Mouse (Mus musculus): Measurements from ENCODE around the gene Elmsan1. TPM values are rescaled to one million over a fixed set of nuclear protein-coding genes. Genes with fewer than 3 reads are reported as not detected.

The Elmsan1 gene
- polyA plus RNA-seq, 1 experiment from 2014 or later = 7.2 TPM

DNA sequence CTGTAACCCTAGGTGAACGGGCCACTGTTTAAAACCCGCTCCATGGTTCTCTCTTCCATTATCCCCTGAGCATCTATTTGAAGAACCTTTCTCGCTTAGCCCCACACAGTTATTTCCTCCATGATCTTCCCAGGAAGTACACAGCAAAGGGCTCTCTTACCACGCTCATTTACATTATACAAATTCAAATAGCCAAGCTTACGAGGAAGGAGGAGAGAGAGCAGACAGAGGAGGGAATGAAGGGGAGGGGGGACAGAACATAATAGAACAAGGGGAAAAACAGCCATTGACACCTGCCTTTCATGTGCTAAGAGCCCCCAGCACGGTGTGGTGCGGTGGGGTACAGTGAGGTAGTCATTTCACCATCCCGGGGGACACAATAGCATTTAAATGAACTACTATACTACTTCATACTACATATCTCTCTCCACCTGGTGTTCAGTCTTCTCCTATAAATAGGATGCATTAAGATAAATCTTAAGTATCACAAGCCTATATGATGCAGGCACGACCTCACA is 7.6 kb downstream of the Elmsan1 start:
- Histone ChIP-seq H3K27ac (no peak overlapping the region), H3K36me3 (no peaks in the 10 kb centered on the region), H3K4me1 (peaks cover 49% of the 10 kb centered on the region), H3K4me2 (replicated peaks) (no peak overlapping the region), H3K9ac (no peak overlapping the region), H3K27me3 (no peaks in the 10 kb centered on the region), H3K4me3 (no peak overlapping the region), H3K9me3 (replicated peaks) (no peaks in the 10 kb centered on the region)
- ATAC-seq (ENCODE audit: low FRiP score) = no peak
- WGBS = 48% methylated on average over 9 of the region's 9 CpGs

DNA sequence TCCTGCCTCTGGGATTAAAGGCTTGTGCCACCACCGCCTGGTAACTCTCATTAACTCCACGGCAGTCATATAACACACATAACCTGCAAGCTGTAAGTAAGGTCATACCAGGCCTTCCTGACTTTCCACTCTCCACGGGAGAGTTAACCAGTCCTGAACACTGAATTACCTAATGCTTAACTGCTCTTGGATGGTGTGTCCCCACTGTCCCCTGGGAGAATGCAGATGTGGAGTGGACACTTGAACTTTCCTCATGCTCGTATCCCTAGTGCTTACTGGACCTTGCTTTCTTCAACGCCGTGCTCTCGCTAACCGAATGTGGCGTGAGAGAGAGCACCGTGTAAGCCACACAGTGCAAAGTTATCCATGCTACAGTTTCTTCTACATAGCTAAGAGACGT is 8.4 kb downstream of the Elmsan1 start:
- ATAC-seq (ENCODE audit: low FRiP score) = no peak
- Histone ChIP-seq H3K27me3 (no peaks in the 10 kb centered on the region), H3K9ac (no peak overlapping the region), H3K4me1 (peaks cover 47% of the 10 kb centered on the region), H3K36me3 (no peaks in the 10 kb centered on the region), H3K27ac (no peak overlapping the region), H3K4me3 (no peak overlapping the region), H3K9me3 (replicated peaks) (no peaks in the 10 kb centered on the region), H3K4me2 (replicated peaks) (no peak overlapping the region)
- WGBS = 89% methylated on average over 11 of the region's 11 CpGs

DNA sequence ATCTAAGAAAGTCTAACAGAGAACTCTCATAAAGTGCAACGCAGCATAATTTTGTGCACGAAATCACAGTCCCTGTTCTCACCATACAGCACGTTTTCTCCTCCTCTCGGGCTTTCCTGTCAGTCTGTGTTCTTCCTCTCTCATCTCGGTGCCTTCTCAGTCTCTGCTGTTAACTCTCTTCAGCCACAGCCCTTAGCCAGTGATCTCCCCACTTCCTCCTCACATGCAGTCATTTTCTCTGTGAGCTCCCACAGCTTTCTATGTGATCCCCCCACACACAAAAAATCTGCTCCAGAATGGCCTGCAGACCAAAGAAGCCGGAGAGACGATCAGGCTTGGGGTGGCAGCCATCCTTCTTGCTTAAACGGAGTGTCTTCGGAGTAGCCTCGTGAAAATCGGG is 9.6 kb downstream of the Elmsan1 start:
- WGBS = 87% methylated on average over 11 of the region's 11 CpGs

DNA sequence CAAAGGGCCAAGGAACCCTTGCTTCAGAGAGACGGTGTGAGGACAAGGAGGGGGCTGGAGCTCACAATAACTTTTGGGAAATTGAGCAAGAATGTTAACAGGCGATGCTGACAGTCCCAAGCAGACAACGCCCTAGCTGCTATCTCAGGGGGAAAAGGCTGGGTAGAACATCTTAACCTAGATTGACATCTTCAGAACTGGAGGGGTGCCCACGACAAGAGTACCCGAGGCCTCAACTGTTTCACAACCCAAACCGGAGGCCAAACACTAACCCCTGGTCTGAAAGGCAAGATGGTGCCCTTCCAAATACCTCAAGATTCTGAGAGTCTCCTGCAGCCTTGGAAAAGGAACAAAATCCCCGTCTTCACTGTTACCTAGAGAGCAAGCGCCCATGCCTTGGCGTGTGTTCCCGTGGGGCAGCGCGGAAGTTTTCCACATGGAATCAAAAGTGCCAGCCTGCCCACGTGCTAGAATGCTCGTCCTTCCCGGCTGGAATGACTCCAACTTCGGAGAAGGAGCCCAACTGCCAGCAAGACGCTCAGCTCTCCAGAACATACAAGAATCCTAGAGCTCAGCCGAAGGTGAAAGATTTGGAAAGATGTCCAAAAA is 11.4 kb downstream of the Elmsan1 start:
- no peak for ATAC-seq (ENCODE audit: low FRiP score)
- Histone ChIP-seq H3K36me3 (no peaks in the 10 kb centered on the region), H3K4me2 (replicated peaks) (no peak overlapping the region), H3K4me3 (no peak overlapping the region), H3K27me3 (no peaks in the 10 kb centered on the region), H3K9me3 (replicated peaks) (no peaks in the 10 kb centered on the region), H3K9ac (no peak overlapping the region), H3K4me1 (peaks cover 32% of the 10 kb centered on the region), H3K27ac (no peak overlapping the region)
- WGBS = 93% methylated on average over 18 of the region's 18 CpGs

More for the DNA sequence above, 9.6 kb downstream of the Elmsan1 start:
- no peak for ATAC-seq (ENCODE audit: low FRiP score)
- H3K27me3 ChIP-seq = no peaks in the 10 kb centered on the region
- H3K4me2 ChIP-seq (replicated peaks) = no peak overlapping the region
- H3K9ac ChIP-seq = no peak overlapping the region
- H3K9me3 ChIP-seq (replicated peaks) = no peaks in the 10 kb centered on the region
- no peaks in the 10 kb centered on the region for H3K36me3 ChIP-seq
- H3K4me3 ChIP-seq = no peak overlapping the region
- no peak overlapping the region for H3K27ac ChIP-seq
- peaks cover 38% of the 10 kb centered on the region for H3K4me1 ChIP-seq

DNA sequence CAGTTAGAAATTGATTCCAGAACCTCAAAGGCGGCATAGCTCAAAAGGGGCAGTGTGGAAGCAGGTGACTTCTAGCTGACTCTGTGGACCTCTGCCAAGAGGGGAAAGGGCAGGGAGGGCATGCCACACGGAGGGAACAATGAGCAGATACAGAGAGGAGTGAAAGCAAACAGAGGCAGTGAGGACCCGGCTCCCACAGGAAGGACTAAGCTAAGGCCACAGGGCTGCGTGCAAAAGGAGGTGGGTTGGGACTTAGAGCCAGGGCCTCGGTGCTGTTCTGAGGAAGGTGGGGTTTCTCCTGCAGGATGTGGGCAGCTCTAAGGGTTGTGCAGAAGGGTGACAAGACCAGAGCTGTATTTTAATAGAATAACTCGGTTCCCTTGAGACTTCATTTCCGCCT is 12.2 kb downstream of the Elmsan1 start:
- 58% methylated on average over 7 of the region's 7 CpGs for WGBS
- no peak overlapping the region for H3K27ac ChIP-seq
- no peaks in the 10 kb centered on the region for H3K36me3 ChIP-seq
- ATAC-seq (ENCODE audit: low FRiP score) = no peak
- no peak overlapping the region for H3K9ac ChIP-seq
- H3K4me1 ChIP-seq = peaks cover 29% of the 10 kb centered on the region
- H3K4me3 ChIP-seq = no peak overlapping the region
- no peak overlapping the region for H3K4me2 ChIP-seq (replicated peaks)
- H3K9me3 ChIP-seq (replicated peaks) = no peaks in the 10 kb centered on the region
- no peaks in the 10 kb centered on the region for H3K27me3 ChIP-seq

DNA sequence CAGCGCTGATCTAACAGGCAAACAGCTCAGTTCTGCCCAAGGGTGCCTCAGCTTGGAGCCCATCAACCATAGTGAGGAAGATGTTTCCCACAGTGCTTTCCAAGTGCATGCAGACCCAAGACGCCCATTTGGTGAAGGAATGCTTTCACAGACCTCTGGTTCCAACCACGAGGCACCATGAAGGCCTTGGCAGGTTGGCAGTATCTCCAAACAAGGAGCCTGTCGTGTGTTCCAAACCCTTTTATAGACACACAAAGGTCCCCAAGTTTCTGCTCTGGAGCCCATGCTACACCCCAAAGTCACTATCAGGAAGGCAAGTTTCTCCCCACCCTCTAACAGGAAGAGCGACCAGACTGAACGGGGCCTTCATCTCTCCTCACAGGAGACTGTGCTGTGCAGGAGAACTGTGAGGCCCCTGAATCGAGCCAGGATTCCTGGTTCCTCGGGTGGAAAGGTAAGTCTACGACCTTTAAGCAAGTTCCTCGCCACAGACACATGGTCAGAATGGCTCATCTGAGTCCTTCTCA is 13.0 kb downstream of the Elmsan1 start:
- ATAC-seq (ENCODE audit: low FRiP score) = no peak
- Histone ChIP-seq H3K4me3 (no peak overlapping the region), H3K27ac (no peak overlapping the region), H3K27me3 (no peaks in the 10 kb centered on the region), H3K9ac (no peak overlapping the region), H3K4me1 (peaks cover 24% of the 10 kb centered on the region), H3K9me3 (replicated peaks) (no peaks in the 10 kb centered on the region), H3K4me2 (replicated peaks) (no peak overlapping the region), H3K36me3 (no peaks in the 10 kb centered on the region)
- 89% methylated on average over 10 of the region's 10 CpGs for WGBS

DNA sequence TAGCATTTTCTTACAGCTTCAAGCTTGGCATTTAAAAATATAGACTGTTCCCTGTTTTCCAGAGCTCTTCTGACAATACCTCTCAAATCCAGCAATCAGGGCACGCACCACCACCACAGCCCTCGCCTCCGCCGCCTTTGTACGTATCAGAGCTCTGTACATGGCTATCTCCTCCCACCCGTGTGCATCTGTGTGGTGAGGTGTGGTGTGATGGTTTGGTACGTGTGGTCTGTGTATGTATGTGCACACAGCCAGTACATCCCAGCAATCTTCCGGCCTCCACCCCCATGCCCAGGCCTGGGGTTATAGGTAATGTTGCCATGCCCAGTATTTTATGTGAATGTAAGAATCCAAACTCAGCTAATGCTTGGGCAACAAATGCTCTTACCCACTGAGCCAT is 14.0 kb downstream of the Elmsan1 start:
- H3K4me3 ChIP-seq = no peak overlapping the region
- ATAC-seq (ENCODE audit: low FRiP score) = no peak
- peaks cover 22% of the 10 kb centered on the region for H3K4me1 ChIP-seq
- H3K9ac ChIP-seq = no peak overlapping the region
- H3K36me3 ChIP-seq = no peaks in the 10 kb centered on the region
- H3K4me2 ChIP-seq (replicated peaks) = no peak overlapping the region
- H3K27me3 ChIP-seq = no peaks in the 10 kb centered on the region
- WGBS = 94% methylated on average over 8 of the region's 8 CpGs
- H3K9me3 ChIP-seq (replicated peaks) = no peaks in the 10 kb centered on the region
- H3K27ac ChIP-seq = no peak overlapping the region

DNA sequence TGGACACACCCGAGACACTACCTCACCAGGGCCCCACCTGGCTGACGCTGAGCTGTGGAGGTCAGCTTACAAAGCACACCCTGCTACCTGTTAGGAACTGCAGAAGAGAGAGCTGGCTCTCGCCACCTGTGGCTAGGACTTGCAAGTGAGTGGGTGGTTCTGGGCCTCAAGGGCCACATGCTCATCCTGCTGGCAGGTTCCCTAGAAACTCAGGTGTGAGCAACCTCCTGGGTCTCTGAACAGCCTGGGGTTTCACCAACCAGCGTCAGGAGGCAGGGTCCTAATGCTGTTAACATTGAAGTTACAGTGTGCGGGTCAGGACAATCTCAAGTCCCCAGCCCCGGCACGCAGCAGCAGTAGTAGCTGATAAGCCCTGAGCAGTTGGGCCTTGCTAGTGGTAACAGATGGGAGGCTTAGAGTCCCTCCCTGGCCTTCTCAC is 14.9 kb downstream of the Elmsan1 start:
- no peak for ATAC-seq (ENCODE audit: low FRiP score)
- H3K4me2 ChIP-seq (replicated peaks) = no peak overlapping the region
- no peak overlapping the region for H3K4me3 ChIP-seq
- no peaks in the 10 kb centered on the region for H3K36me3 ChIP-seq
- WGBS = 71% methylated on average over 7 of the region's 7 CpGs
- H3K27ac ChIP-seq = no peak overlapping the region
- H3K9ac ChIP-seq = no peak overlapping the region
- no peaks in the 10 kb centered on the region for H3K9me3 ChIP-seq (replicated peaks)
- peaks cover 22% of the 10 kb centered on the region for H3K4me1 ChIP-seq
- no peaks in the 10 kb centered on the region for H3K27me3 ChIP-seq

DNA sequence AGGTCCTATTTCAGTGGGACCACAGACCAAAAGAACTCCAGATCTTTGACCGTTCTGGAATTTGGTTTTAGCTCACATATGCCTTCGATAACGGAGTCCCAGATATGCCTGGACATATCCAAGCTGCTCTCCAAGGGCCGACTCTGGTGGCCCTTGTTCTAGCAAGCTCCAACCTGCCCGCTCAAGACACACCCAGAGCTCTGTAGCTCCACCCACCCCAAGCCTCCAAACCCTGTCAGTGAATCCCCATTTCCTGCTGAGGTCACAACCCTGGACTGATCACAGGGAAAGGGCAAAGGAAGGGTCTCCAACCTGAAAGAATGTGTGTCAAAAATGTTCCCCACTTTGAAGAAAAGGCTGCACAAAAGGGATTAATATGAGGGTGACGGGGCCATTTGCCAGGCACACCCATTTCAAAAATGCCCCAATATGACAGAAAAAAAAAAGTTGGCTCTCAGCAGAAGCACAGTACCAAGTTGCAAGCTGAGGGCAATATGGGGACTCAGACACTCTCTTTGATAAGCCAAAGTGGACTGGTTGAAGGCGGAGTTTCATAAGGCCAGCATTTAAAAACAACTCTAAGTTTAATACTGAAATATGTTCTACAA is 15.4 kb downstream of the Elmsan1 start:
- Histone ChIP-seq H3K4me2 (replicated peaks) (no peak overlapping the region), H3K4me3 (no peak overlapping the region), H3K4me1 (peaks cover 24% of the 10 kb centered on the region), H3K27me3 (no peaks in the 10 kb centered on the region), H3K9ac (no peak overlapping the region), H3K9me3 (replicated peaks) (no peaks in the 10 kb centered on the region), H3K27ac (no peak overlapping the region), H3K36me3 (no peaks in the 10 kb centered on the region)
- ATAC-seq (ENCODE audit: low FRiP score) = no peak
- WGBS = 88% methylated on average over 7 of the region's 7 CpGs

DNA sequence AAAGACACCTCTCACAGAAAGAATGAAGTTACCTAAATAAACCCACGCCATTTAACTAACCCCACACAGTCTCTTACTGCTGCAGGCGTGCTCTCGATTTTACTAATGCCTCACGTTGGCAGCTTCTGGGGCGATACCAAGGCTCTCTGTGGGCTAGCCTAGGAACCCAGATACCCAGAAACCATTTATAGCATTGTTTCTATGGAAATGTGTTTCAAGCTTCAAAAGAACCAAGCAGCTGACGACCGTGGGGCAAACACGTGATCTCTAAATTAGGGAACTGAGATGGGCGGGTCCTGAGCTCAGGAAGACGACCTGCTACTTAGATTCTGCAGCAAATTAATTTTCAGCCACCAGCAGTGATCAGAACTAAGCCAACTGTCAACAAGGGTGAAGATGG is 16.1 kb downstream of the Elmsan1 start:
- no peak overlapping the region for H3K9ac ChIP-seq
- no peaks in the 10 kb centered on the region for H3K36me3 ChIP-seq
- H3K27ac ChIP-seq = no peak overlapping the region
- 87% methylated on average over 10 of the region's 10 CpGs for WGBS
- ATAC-seq (ENCODE audit: low FRiP score) = no peak
- no peaks in the 10 kb centered on the region for H3K27me3 ChIP-seq
- peaks cover 18% of the 10 kb centered on the region for H3K4me1 ChIP-seq
- no peaks in the 10 kb centered on the region for H3K9me3 ChIP-seq (replicated peaks)
- no peak overlapping the region for H3K4me3 ChIP-seq
- H3K4me2 ChIP-seq (replicated peaks) = no peak overlapping the region

DNA sequence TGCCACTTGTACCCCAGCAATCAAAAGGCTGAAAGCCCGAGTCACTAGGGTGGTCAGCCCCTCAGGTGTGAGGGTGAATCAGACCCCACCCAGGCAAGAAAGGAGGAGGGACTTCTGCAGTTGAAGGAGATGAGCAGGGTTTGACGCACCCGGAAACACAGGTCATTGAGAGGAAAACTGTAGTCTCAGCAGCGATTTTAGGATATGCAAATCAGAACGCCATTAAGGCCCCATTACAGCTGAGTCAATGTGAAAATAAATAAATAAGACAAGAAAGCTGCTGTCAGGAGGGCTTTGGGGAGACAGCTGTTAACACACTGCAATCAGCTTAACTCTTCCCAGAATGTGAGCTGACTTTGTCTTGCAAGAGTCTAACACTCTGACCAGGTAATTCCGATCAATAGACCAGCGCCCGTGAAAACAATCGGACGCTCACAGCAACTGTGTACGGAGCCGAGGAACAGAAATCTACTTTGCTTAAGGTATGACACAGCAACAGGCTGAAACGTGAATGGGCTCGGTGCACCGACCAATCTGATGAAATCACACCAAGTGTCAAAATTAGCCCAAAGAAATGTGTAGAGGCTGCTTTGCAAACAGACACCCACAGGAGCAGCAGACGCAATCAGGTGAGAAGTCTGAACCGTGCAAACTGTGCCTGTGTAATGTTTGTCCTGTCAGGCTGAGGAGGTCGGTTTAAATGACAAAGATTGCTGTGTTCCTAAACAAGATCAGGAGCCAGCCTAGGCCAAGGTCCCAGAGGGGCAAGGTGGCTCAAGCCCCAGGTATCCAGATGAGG is 16.8 kb downstream of the Elmsan1 start:
- H3K4me2 ChIP-seq (replicated peaks) = no peak overlapping the region
- no peak overlapping the region for H3K4me3 ChIP-seq
- 82% methylated on average over 18 of the region's 18 CpGs for WGBS
- no peaks in the 10 kb centered on the region for H3K9me3 ChIP-seq (replicated peaks)
- no peaks in the 10 kb centered on the region for H3K27me3 ChIP-seq
- H3K36me3 ChIP-seq = no peaks in the 10 kb centered on the region
- H3K27ac ChIP-seq = no peak overlapping the region
- H3K9ac ChIP-seq = no peak overlapping the region
- no peak for ATAC-seq (ENCODE audit: low FRiP score)
- peaks cover 19% of the 10 kb centered on the region for H3K4me1 ChIP-seq

DNA sequence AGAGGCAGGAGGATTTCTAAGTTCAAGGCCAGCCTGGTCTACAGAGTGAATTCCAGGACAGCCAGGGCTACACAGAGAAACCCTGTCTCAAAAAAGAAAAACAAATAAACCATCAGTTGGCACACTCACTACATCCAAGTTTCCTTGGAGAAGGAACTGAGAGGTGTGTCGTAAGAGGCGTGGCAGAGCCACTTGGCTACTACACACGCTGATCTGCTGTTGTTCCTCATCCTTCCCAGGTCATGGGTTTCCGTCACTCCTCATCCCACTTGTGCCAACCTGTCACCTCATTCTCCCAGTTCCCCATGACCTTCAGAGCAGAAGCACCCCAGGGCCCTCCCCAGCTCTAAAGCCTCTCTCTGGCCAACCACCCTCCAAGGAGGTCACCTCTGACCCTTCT is 17.5 kb downstream of the Elmsan1 start:
- 92% methylated on average over 4 of the region's 4 CpGs for WGBS
- Histone ChIP-seq H3K4me1 (peaks cover 18% of the 10 kb centered on the region), H3K36me3 (no peaks in the 10 kb centered on the region), H3K27ac (no peak overlapping the region), H3K4me2 (replicated peaks) (no peak overlapping the region), H3K9me3 (replicated peaks) (no peaks in the 10 kb centered on the region), H3K27me3 (no peaks in the 10 kb centered on the region), H3K9ac (no peak overlapping the region), H3K4me3 (no peak overlapping the region)
- no peak for ATAC-seq (ENCODE audit: low FRiP score)
